Mouse (Mus musculus): Measurements from ENCODE around the gene Dclre1b.

DNA sequence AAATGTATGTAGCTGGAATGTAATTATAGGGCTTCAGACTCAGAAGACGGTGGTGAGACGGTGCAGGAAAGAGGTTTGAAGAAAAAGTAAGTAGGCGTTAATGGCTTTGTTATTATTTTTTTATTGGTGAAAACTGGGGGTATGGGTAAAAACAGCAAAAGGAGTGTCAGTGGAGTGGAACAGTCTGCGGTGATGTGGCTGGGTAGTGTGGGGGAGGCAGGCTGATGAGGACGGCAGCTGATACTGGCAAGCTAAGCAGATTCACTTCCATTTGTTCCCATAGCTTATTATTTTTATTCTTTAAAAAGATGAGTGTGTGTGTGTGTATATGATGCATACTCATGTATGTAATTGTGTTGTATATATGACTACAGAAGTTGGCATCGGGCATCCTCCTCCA is 42.2 kb upstream of the Dclre1b start:
- TF ChIP-seq CTCF (IDR thresholded peaks at IDR 0.05; ENCODE audit: low read depth, low read length) (no peak), POLR2A (IDR thresholded peaks at IDR 0.05; ENCODE audit: borderline replicate concordance, low read depth, low read length) (no peak)
